In genomic region chr3:37819503-37819902, GRCm38 (mm10) we compare ENCODE assay signal across 23 mouse cellular contexts.
"Had no signal": no experiment of that assay in that cellular context is flagged by ENCODE, and none has a peak within 500 bp of the region (broad histone marks: within the 10 kb centered on the region; RNA-seq: fewer than 3 reads in every experiment).

No protein-coding gene starts in this region.

- ATAC-seq: hindbrain, postnatal 0 days; intestine, embryonic 16.5 days; liver, embryonic 12.5 days had no signal

- H3K4me1 ChIP-seq: heart, embryonic 12.5 days; hindbrain, embryonic 15.5 days; kidney, embryonic 15.5 days; liver, embryonic 12.5 days had no signal

- H3K4me2 ChIP-seq: heart, embryonic 12.5 days; hindbrain, embryonic 13.5 days; hindbrain, embryonic 15.5 days; kidney, embryonic 15.5 days; limb, embryonic 13.5 days; limb, embryonic 15.5 days; liver, embryonic 12.5 days had no signal

- H3K36me3 ChIP-seq: heart, embryonic 12.5 days; hindbrain, embryonic 13.5 days; hindbrain, embryonic 15.5 days; kidney, embryonic 15.5 days; limb, embryonic 13.5 days; limb, embryonic 15.5 days; liver, embryonic 12.5 days had no signal

- H3K4me3 ChIP-seq: heart, adult 2 months; heart, embryonic 12.5 days; hindbrain, embryonic 13.5 days; hindbrain, embryonic 15.5 days; kidney, embryonic 15.5 days; limb, embryonic 13.5 days; limb, embryonic 15.5 days; liver, embryonic 12.5 days had no signal

- H3K27me3 ChIP-seq: hindbrain, embryonic 13.5 days; hindbrain, embryonic 15.5 days; kidney, embryonic 15.5 days; limb, embryonic 13.5 days; limb, embryonic 15.5 days; liver, embryonic 12.5 days had no signal

- H3K9ac ChIP-seq: heart, embryonic 12.5 days; hindbrain, embryonic 13.5 days; hindbrain, embryonic 15.5 days; kidney, embryonic 15.5 days; limb, embryonic 13.5 days; limb, embryonic 15.5 days; liver, embryonic 12.5 days; liver, embryonic 14.5 days had no signal

- DNase-seq: gastrocnemius, postnatal 10 days; heart, adult 2 months; heart, postnatal 10 days; heart, postnatal 36 days; kidney, adult 11 months; kidney, adult 2 months; kidney, adult 9 months; kidney, postnatal 14 days; kidney, postnatal 36 days; layer of hippocampus, adult 9-11 months; layer of hippocampus, postnatal 36 days; left cerebral cortex, postnatal 4 days had no signal

- H3K9me3 ChIP-seq: hindbrain, embryonic 13.5 days; hindbrain, embryonic 15.5 days; kidney, embryonic 15.5 days; limb, embryonic 13.5 days; limb, embryonic 15.5 days; liver, embryonic 12.5 days had no signal

- H3K27ac ChIP-seq: heart, adult 2 months; hindbrain, embryonic 13.5 days; hindbrain, embryonic 15.5 days; hindbrain, postnatal 0 days; kidney, embryonic 15.5 days; kidney, postnatal 0 days; limb, embryonic 13.5 days; limb, embryonic 15.5 days; liver, embryonic 12.5 days; liver, embryonic 14.5 days had no signal
